Mouse (Mus musculus): Measurements from ENCODE around the gene Bcl11a. TPM values are rescaled to one million over a fixed set of nuclear protein-coding genes. Genes with fewer than 3 reads are reported as not detected.
A peak's percentile ranks its signal among the peaks of the same experiment; 100 is the strongest.

Bcl11a gene
- polyA plus RNA-seq, 1 experiment from 2014 or later = 10.3 TPM

DNA sequence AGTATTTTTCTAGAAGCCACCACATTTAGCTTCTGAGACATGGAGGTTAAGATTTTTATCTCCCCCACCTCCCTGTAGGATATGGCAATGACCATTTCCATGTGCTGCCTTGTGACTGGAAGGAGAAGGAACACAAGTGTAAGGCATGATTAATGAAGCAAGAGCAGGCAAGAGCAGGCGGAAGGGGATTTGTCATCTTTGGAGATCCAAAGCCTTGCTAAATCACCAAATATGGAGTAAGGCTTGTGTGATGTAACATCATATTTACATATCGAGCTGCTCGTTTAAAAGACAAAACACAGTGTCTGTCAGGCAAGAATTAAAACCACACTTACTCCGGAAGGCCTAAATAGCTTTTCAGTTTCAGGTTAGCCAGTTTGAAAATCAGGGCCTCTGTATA lies 9.2 kb downstream of the Bcl11a start:
- no peak for DNase-seq
- ATAC-seq = no peak
- Histone ChIP-seq H3K27me3 (ENCODE audit: insufficient read depth, low read length) (peaks cover 7% of the 10 kb centered on the region; the same call in 1 of the 2 replicates), H3K4me3 (ENCODE audit: low read depth, low read length) (no peak overlapping the region), H3K4me2 (ENCODE audit: low read depth, low read length) (no peak overlapping the region), H3K27ac (ENCODE audit: low read depth) (no peak overlapping the region), H3K4me1 (ENCODE audit: insufficient read depth) (peaks cover 5% of the 10 kb centered on the region; the same call in 1 of the 2 replicates), H3K9ac (replicated peaks) (no peak overlapping the region), H3K36me3 (replicated peaks; ENCODE audit: insufficient read depth, low read length) (peaks cover 16% of the 10 kb centered on the region), H3K9me3 (ENCODE audit: low read length) (no peaks in the 10 kb centered on the region)
- TF ChIP-seq CTCF (IDR thresholded peaks at IDR 0.05; ENCODE audit: low read depth) (no peak), EP300 (IDR thresholded peaks at IDR 0.05; ENCODE audit: low read depth) (no peak)
- 61% methylated on average over 4 of the region's 4 CpGs for WGBS (ENCODE audit: insufficient replicate concordance)

DNA sequence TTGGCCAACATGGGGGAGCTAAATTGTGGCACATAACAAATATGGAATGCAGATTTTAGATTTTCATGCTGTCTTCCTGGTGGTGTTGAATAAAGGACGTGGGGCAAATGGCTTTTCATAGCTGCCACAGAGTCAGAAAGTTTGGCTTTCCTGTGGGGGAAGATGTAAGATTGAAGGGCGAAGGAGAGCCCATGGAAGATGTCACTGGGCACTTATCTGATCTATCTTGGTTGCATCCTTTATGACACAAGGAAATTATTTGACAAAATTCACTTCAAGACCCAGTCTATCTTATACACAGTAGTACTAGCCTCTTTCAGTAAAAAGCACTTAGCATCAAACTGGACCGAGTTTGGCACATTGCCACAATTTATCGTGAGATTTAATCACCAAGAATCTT lies 12.6 kb downstream of the Bcl11a start:
- no peak overlapping the region for H3K4me2 ChIP-seq (ENCODE audit: low read depth, low read length)
- TF ChIP-seq EP300 (IDR thresholded peaks at IDR 0.05; ENCODE audit: low read depth) (no peak), CTCF (IDR thresholded peaks at IDR 0.05; ENCODE audit: low read depth) (no peak)
- peaks cover 7% of the 10 kb centered on the region; the same call in 1 of the 2 replicates for H3K27me3 ChIP-seq (ENCODE audit: insufficient read depth, low read length)
- WGBS (ENCODE audit: insufficient replicate concordance) = 71% methylated on average over 4 of the region's 4 CpGs
- H3K4me1 ChIP-seq (ENCODE audit: insufficient read depth) = peaks cover 2% of the 10 kb centered on the region; the same call in 1 of the 2 replicates
- H3K27ac ChIP-seq (ENCODE audit: low read depth) = no peak overlapping the region
- no peaks in the 10 kb centered on the region for H3K9me3 ChIP-seq (ENCODE audit: low read length)
- peaks cover 12% of the 10 kb centered on the region for H3K36me3 ChIP-seq (replicated peaks; ENCODE audit: insufficient read depth, low read length)
- no peak overlapping the region for H3K9ac ChIP-seq (replicated peaks)
- H3K4me3 ChIP-seq (ENCODE audit: low read depth, low read length) = no peak overlapping the region
- DNase-seq (no peak), ATAC-seq (no peak)

DNA sequence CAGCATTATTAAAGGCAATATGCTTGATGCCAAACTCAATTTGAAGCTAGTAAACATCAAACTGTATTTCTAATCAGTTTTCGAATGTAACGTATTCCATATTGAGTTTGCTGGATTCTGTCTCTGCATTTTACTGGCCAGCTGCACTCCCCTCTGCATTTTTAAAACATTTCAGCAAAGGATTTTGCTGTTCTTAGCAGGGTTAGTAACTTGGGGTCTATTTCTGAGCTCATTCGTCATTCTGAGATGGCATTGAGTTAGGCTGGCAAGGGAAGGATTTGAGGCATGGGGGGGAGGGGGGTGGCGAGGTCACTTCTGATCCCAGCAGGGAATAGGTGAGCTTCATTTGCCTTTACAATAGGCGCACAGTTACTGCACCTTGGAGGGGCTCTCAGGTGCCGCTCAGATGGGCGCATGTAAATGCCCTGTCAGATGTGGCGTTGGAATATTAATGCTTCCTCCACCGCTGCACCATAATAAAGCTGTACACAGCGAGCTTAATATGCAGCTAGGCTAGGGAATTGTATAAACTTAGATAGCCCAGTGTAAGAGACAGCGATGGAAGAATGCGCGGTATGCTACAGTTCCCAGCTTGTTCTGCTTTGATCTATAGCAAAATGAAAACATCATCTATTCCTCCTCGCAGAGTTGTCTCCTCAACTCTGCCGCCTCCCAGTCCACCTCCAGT lies 13.7 kb downstream of the Bcl11a start:
- H3K27ac ChIP-seq (ENCODE audit: low read depth) = no peak overlapping the region
- WGBS (ENCODE audit: insufficient replicate concordance) = 68% methylated on average over 15 of the region's 15 CpGs
- no peak overlapping the region for H3K4me3 ChIP-seq (ENCODE audit: low read depth, low read length)
- no peaks in the 10 kb centered on the region for H3K9me3 ChIP-seq (ENCODE audit: low read length)
- peaks cover 5% of the 10 kb centered on the region; the same call in 1 of the 2 replicates for H3K36me3 ChIP-seq (replicated peaks; ENCODE audit: insufficient read depth, low read length)
- H3K4me1 ChIP-seq (ENCODE audit: insufficient read depth) = no peaks in the 10 kb centered on the region
- H3K9ac ChIP-seq (replicated peaks) = no peak overlapping the region
- no peak for DNase-seq
- H3K27me3 ChIP-seq (ENCODE audit: insufficient read depth, low read length) = peaks cover 3% of the 10 kb centered on the region; the same call in 1 of the 2 replicates
- H3K4me2 ChIP-seq (ENCODE audit: low read depth, low read length) = no peak overlapping the region
- no peak for TF ChIP-seq CTCF (IDR thresholded peaks at IDR 0.05; ENCODE audit: low read depth)
- ATAC-seq = no peak

DNA sequence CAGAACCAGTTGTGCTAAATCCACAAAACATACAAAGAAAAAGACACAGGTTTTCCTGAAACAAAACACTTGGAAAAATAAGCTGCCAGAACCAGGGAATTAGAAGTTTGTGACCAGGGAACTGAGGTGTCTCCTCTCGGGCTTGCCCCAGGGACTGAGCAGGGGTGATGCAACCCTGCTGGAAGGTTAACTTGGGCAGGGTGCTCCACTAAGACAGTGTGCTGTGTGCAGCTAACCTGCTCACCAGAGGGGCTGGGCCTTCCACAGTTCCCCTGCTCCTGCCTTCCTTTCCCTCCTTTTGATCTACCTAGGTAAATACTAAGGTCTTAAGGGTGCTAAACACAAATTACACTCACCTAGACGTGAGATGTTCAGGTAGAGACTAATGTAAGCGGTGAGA lies 14.8 kb downstream of the Bcl11a start:
- no peak for ATAC-seq
- Histone ChIP-seq H3K36me3 (replicated peaks; ENCODE audit: insufficient read depth, low read length) (peaks cover 3% of the 10 kb centered on the region; the same call in 1 of the 2 replicates), H3K9ac (replicated peaks) (0 out of 2 replicates have a peak overlapping the region, but pooled peaks have one; percentile 11), H3K27ac (ENCODE audit: low read depth) (no peak overlapping the region), H3K27me3 (ENCODE audit: insufficient read depth, low read length) (peaks cover 3% of the 10 kb centered on the region; the same call in 1 of the 2 replicates), H3K9me3 (ENCODE audit: low read length) (no peaks in the 10 kb centered on the region), H3K4me3 (ENCODE audit: low read depth, low read length) (no peak overlapping the region), H3K4me2 (ENCODE audit: low read depth, low read length) (no peak overlapping the region), H3K4me1 (ENCODE audit: insufficient read depth) (no peaks in the 10 kb centered on the region)
- 48% methylated on average over 3 of the region's 3 CpGs for WGBS (ENCODE audit: insufficient replicate concordance)
- no peak for DNase-seq
- TF ChIP-seq CTCF (IDR thresholded peaks at IDR 0.05; ENCODE audit: low read depth) (no peak), EP300 (IDR thresholded peaks at IDR 0.05; ENCODE audit: low read depth) (no peak)

DNA sequence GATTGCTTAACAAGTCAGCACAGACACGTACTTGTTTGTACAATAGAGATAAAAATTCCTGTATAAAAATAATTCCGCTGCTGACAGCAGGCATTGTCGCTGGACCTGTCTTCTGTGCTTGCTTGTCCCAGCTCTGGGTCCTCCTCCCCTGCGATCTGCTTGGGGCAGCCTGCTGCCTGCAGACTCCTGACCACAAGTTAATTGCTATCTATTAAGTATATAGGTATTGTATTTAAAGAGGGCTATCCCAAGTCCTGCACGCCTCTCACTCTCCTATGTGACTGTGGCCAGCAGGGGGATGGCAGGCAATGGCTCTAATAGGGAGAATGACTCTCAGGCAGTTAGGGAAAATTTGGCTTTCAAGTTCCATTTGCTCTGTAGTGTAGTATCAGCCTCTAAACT lies 16.2 kb downstream of the Bcl11a start:
- WGBS (ENCODE audit: insufficient replicate concordance) = 55% methylated on average over 5 of the region's 5 CpGs
- no peaks in the 10 kb centered on the region for H3K27me3 ChIP-seq (ENCODE audit: insufficient read depth, low read length)
- no peak overlapping the region for H3K27ac ChIP-seq (ENCODE audit: low read depth)
- ATAC-seq = no peak
- no peak overlapping the region for H3K4me3 ChIP-seq (ENCODE audit: low read depth, low read length)
- no peak for DNase-seq
- H3K4me2 ChIP-seq (ENCODE audit: low read depth, low read length) = no peak overlapping the region
- no peak overlapping the region for H3K9ac ChIP-seq (replicated peaks)
- peak; percentile 47 for TF ChIP-seq CTCF (IDR thresholded peaks at IDR 0.05; ENCODE audit: low read depth)
- no peak for TF ChIP-seq EP300 (IDR thresholded peaks at IDR 0.05; ENCODE audit: low read depth)
- H3K4me1 ChIP-seq (ENCODE audit: insufficient read depth) = no peaks in the 10 kb centered on the region
- no peaks in the 10 kb centered on the region for H3K36me3 ChIP-seq (replicated peaks; ENCODE audit: insufficient read depth, low read length)
- H3K9me3 ChIP-seq (ENCODE audit: low read length) = no peaks in the 10 kb centered on the region

DNA sequence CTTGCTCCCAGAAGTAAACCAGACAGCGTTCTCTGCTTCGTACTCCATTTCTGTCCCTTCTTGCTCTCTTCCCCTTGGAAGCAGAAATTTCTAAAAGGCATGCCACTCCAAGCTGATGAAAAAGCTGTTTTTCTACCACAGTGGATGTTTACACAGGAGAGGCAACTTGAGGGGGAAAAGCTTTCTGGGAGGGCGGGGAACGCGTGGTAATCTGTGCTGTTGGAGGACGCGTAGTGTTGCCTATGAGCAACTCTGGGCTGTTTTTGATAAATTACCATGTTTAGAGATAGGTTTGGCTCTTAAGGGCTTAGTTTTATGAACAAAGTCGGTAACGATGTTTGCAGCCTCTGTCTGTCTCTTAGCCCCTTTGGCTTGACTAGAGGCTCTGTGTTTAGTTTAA lies 17.4 kb downstream of the Bcl11a start:
- Histone ChIP-seq H3K4me3 (ENCODE audit: low read depth, low read length) (no peak overlapping the region), H3K27ac (ENCODE audit: low read depth) (no peak overlapping the region), H3K27me3 (ENCODE audit: insufficient read depth, low read length) (no peaks in the 10 kb centered on the region), H3K4me1 (ENCODE audit: insufficient read depth) (peaks cover 7% of the 10 kb centered on the region), H3K9ac (replicated peaks) (no peak overlapping the region), H3K9me3 (ENCODE audit: low read length) (no peaks in the 10 kb centered on the region), H3K36me3 (replicated peaks; ENCODE audit: insufficient read depth, low read length) (no peaks in the 10 kb centered on the region), H3K4me2 (ENCODE audit: low read depth, low read length) (no peak overlapping the region)
- TF ChIP-seq CTCF (IDR thresholded peaks at IDR 0.05; ENCODE audit: low read depth) (no peak), EP300 (IDR thresholded peaks at IDR 0.05; ENCODE audit: low read depth) (no peak)
- no peak for ATAC-seq
- no peak for DNase-seq
- WGBS (ENCODE audit: insufficient replicate concordance) = 46% methylated on average over 9 of the region's 9 CpGs

All from liver, postnatal 0 days (tissue).